Comparison of ENCODE assay signal across 12 mouse cellular contexts in the genomic region with DNA sequence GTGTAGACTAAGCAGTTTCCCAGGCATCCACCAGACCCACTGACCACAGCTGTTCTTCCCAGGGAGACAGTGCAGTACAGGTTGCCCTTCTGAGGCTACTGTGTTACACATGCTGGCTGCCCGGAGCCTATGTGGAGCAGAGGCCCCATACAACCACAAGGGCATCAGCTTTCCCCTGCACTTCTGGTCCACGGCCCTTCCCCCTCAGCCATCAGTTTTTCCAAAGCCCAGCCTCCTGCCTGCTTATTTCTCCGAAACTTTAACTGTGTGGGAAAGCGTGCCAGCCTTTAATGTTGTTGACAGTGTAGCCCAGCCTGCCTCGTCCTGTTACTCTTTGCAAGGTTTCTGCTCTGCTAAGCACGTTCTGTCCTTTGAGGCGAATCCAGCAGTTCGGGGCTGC. TPM values are rescaled to one million over a fixed set of nuclear protein-coding genes. Genes with fewer than 3 reads are reported as not detected.
DNase-seq lines count a peak whose midpoint lies in the region; ATAC-seq lines count a peak whose summit lies in the region.
"Had no signal": no experiment of that assay in that cellular context is flagged by ENCODE, and none has a peak within 500 bp of the region (broad histone marks: within the 10 kb centered on the region; RNA-seq: fewer than 3 reads in every experiment).

No protein-coding gene starts in this region.

- peak overlapping the region; percentile 85 for H3K27ac ChIP-seq in heart, embryonic 16.5 days (ENCODE audit: low read length)
- peak overlapping the region; percentile 21; the same call in 1 of the 2 replicates for H3K27ac ChIP-seq in lung, embryonic 16.5 days (ENCODE audit: low read length)
- H3K27ac ChIP-seq in intestine, embryonic 15.5 days: 0 out of 2 replicates have a peak overlapping the region, but pooled peaks have one; percentile 37
- H3K27ac ChIP-seq: forebrain, embryonic 12.5 days; macrophage had no signal

- no peak overlapping the region for H3K4me3 ChIP-seq in heart, embryonic 16.5 days (ENCODE audit: low read length)
- no peak overlapping the region for H3K4me3 ChIP-seq in lung, embryonic 16.5 days (ENCODE audit: low read length)
- H3K4me3 ChIP-seq in intestine, embryonic 15.5 days (replicated peaks): no peak overlapping the region
- H3K4me3 ChIP-seq: forebrain, embryonic 12.5 days had no signal

- H3K9ac ChIP-seq in heart, embryonic 16.5 days (ENCODE audit: low read length): 0 out of 2 replicates have a peak overlapping the region, but pooled peaks have one; percentile 5
- H3K9ac ChIP-seq in lung, embryonic 16.5 days (ENCODE audit: low read length): no peak overlapping the region
- H3K9ac ChIP-seq in intestine, embryonic 15.5 days: no peak overlapping the region
- H3K9ac ChIP-seq: forebrain, embryonic 12.5 days had no signal

- peaks cover 19% of the 10 kb centered on the region for H3K36me3 ChIP-seq in heart, embryonic 16.5 days (ENCODE audit: control insufficient read depth, insufficient read depth)
- peaks cover 13% of the 10 kb centered on the region for H3K36me3 ChIP-seq in lung, embryonic 16.5 days (ENCODE audit: control insufficient read depth, insufficient read depth, low read length)
- peaks cover 11% of the 10 kb centered on the region for H3K36me3 ChIP-seq in intestine, embryonic 15.5 days

- H3K4me1 ChIP-seq in heart, embryonic 16.5 days (ENCODE audit: control insufficient read depth, insufficient read depth, low read length): peaks cover 35% of the 10 kb centered on the region
- H3K4me1 ChIP-seq in lung, embryonic 16.5 days (replicated peaks; ENCODE audit: control insufficient read depth, insufficient read depth, low read length): peaks cover 11% of the 10 kb centered on the region
- no peaks in the 10 kb centered on the region; the same call in none of the 2 replicates for H3K4me1 ChIP-seq in intestine, embryonic 15.5 days (replicated peaks)
- H3K4me1 ChIP-seq: forebrain, embryonic 12.5 days had no signal

- intact Hi-C loops in heart, postnatal 14 days (cut with DNase I): no loop called here

- H3K9me3 ChIP-seq in heart, embryonic 16.5 days (replicated peaks; ENCODE audit: control insufficient read depth, low read length): no peaks in the 10 kb centered on the region
- no peaks in the 10 kb centered on the region for H3K9me3 ChIP-seq in lung, embryonic 16.5 days (ENCODE audit: control insufficient read depth, low read length)
- no peaks in the 10 kb centered on the region for H3K9me3 ChIP-seq in intestine, embryonic 15.5 days
- H3K9me3 ChIP-seq: forebrain, embryonic 12.5 days had no signal

- ATAC-seq in heart, embryonic 16.5 days (replicated peaks; ENCODE audit: extremely low read depth, insufficient read depth, low FRiP score): no peak
- no peak for ATAC-seq in lung, embryonic 16.5 days (ENCODE audit: low read depth)
- no peak for ATAC-seq in intestine, embryonic 15.5 days

- H3K4me2 ChIP-seq in heart, embryonic 16.5 days (ENCODE audit: low read depth, low read length): peak overlapping the region; percentile 62; the same call in 1 of the 2 replicates
- no peak overlapping the region for H3K4me2 ChIP-seq in lung, embryonic 16.5 days (ENCODE audit: low read depth, low read length)
- H3K4me2 ChIP-seq in intestine, embryonic 15.5 days (replicated peaks): no peak overlapping the region
- H3K4me2 ChIP-seq: forebrain, embryonic 12.5 days had no signal

- 46% methylated on average over 8 of the region's 8 CpGs for WGBS in heart, embryonic 16.5 days
- WGBS in lung, embryonic 16.5 days: 50% methylated on average over 8 of the region's 8 CpGs
- WGBS in intestine, embryonic 15.5 days: 71% methylated on average over 8 of the region's 8 CpGs

- no peak for DNase-seq in heart, postnatal 14 days
- DNase-seq in lung, postnatal 14 days: no peak
- peak; percentile 37 to 44 for DNase-seq in lung, postnatal 4 days
- no peak for DNase-seq in c-Kit-positive CD71-positive TER-119-positive erythroid progenitor cells, embryonic 14.5 days (ENCODE audit: low spot score)
- DNase-seq: adrenal gland, postnatal 25 days; cerebellum, adult 11 months; gastrocnemius, postnatal 36 days had no signal

- H3K27me3 ChIP-seq in heart, embryonic 16.5 days (ENCODE audit: control insufficient read depth, insufficient read depth, low read length): no peaks in the 10 kb centered on the region
- H3K27me3 ChIP-seq in lung, embryonic 16.5 days (ENCODE audit: control insufficient read depth, insufficient read depth, low read depth, low read length): no peaks in the 10 kb centered on the region
- H3K27me3 ChIP-seq in intestine, embryonic 15.5 days (replicated peaks): no peaks in the 10 kb centered on the region
- H3K27me3 ChIP-seq: forebrain, embryonic 12.5 days had no signal

RNA-seq across cellular contexts. Expression of a gene that starts 38.8 kb away (rescaled TPM):
- polyA plus RNA-seq in heart, embryonic 16.5 days (2015; fragmentation: Nextera tagmentation; extraction: Ambion mirVana): 20.4 and 25.8 TPM in 2 replicates
- total RNA-seq in heart, postnatal 14 days (2021): 10 to 100 TPM; 38.3 to 42.9 TPM
- 48.2 and 49.0 TPM in 2 replicates for polyA plus RNA-seq in lung, embryonic 16.5 days (2015; fragmentation: Nextera tagmentation; extraction: Ambion mirVana)
- 25.8 and 27.4 TPM in 2 replicates for polyA plus RNA-seq in intestine, embryonic 15.5 days (2015; fragmentation: Nextera tagmentation; extraction: Ambion mirVana)

Comparison
In these comparisons a context has a peak if more than half of its experiments do, and no peak if none do; other contexts are left out.
1. DNase-seq: peak in lung, postnatal 4 days (2 of 2); none in heart, postnatal 14 days (0 of 2), lung, postnatal 14 days (single experiment) and c-Kit-positive CD71-positive TER-119-positive erythroid progenitor cells, embryonic 14.5 days (single experiment).
2. H3K27ac ChIP-seq: peak in every context shown above with its lines; median percentile 85 in heart, embryonic 16.5 days; 37 in intestine, embryonic 15.5 days; 21 in lung, embryonic 16.5 days.